Mouse (Mus musculus) B cell, adult (primary cell): ENCODE results near the gene Phgdh. TPM values are rescaled to one million over a fixed set of nuclear protein-coding genes. Genes with fewer than 3 reads are reported as not detected.

ENCODE experiments used
- total RNA-seq: library from RNA; stranded (reverse); gene quantifications from 4 replicates; pipeline ENCODE4 v1.2.4, GENCODE M21; 2023; ENCODE audit not compliant: inconsistent age

Phgdh gene
- total RNA-seq, result 60.1 to 71.5 TPM (median 61.5 TPM) in 4 replicates

GRCm38 (mm10) chr3:98339706-98340109 is at the start of gene Phgdh:
TSS of gene Phgdh (minus strand) at chr3:98339990.

DNA sequence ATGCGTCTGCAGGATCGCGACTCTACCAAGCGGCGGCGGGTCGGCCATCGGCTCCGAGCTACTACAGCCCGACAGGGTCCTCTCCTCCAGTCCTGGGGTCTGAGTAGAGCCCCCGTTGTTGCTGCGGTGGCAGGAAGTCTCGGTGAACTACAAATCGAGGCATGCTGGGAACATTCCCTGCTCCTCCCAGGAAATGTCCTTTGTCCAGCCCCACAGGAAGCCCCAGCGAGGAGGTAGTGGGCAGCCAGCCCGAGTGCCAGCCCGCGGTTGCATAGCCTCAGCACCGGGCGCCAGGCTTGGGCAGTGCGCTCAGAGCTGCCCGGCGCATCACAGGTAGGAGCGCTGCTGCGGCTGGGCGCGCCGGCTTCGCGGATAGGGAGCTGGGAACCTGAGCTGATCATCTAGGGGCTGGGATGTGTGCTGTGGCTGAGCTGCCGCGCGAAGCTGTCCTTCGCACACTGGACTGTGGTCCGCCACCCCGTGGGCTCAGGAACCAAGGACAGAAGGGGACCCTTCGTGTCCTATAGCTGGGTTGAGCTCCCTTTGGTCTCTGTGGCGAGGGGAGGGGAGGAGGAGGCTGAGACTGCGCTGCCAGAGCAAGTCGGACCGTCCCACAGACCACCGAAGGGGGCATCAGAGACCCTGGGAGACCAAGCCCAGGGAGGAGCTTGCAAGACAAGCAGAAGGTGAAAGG is 42.6 kb upstream of the Phgdh start, which contains the start of gene Zfp697:
Zfp697 (plus strand) TSS at position 216 of the 694 bp plus-strand sequence.

DNA sequence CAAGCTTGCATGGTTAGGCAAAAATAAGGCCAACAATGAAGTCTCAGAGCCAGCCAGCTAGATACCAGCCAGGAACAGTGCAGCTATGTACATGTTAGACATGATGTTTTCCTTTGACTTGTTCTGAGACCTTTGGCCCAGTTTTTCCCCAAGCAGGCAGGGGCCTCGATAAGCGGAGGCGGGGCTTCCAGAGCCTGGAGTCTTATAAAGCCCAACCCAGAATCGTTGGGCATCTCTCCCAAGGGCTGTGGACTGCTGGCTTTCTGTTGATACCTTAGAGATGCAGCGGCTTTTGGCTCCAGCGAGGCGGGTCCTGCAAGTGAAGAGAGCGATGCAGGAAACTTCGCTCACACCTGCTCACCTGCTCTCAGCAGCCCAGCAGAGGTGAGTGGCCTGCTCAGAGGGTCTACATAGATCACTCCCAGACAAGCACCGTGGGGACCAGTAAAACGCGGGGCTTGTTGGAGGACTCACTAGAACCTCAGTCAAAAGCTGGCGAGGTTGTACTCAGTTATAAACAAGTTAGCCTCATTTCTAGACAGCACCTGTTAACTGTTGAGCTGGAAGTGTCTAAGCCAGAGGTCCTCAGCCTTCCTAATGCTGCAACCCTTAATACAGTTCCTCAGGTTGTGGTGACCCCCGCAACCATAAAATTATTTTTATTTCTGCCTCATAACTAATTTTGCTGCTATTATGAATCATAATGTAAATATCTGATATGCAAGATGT is 59.4 kb downstream of the Phgdh start, which contains the start of gene Hmgcs2:
Hmgcs2 (plus strand) TSS at position 232 of the 729 bp plus-strand sequence.

Other genes starting within 250 kb of the Phgdh start
- 8.4 to 11.5 TPM (median 10.6 TPM) in 4 replicates for gene Adam30, start 179.4 kb downstream of the Phgdh start, total RNA-seq
- not detected in 4 replicates for gene Reg4, start 117.8 kb downstream of the Phgdh start, total RNA-seq
- gene Hmgcs2, start 59.6 kb downstream of the Phgdh start, total RNA-seq, result 0.21 TPM in 1 of 4 replicates, not detected in the others
- not detected in 4 replicates for gene Zfp697, start 42.5 kb upstream of the Phgdh start, total RNA-seq
- not detected in 4 replicates for gene Gm4450, start 117.1 kb upstream of the Phgdh start, total RNA-seq
- gene Hsd3b4, start 170.5 kb upstream of the Phgdh start, total RNA-seq, result not detected in 4 replicates
- not detected in 4 replicates for gene Gm10681, start 248.8 kb upstream of the Phgdh start, total RNA-seq